Mouse (Mus musculus) C2C12 (cell line): ENCODE measurements around the gene Vps33a.

Experiments
- CEBPB ChIP-seq: IDR thresholded peaks from one replicate; pipeline ENCODE4 v1.6.1; 2011; ENCODE audit warnings: low read depth, mild to moderate bottlenecking, control low read depth, moderate library complexity
- CTCF ChIP-seq: IDR thresholded peaks from one replicate; pipeline ENCODE4 v1.5.1; 2011; ENCODE audit not compliant: control insufficient read depth, insufficient read depth, insufficient read length
- FOSL1 ChIP-seq: IDR thresholded peaks from one replicate; pipeline ENCODE4 v1.8.0; 2011; ENCODE audit warnings: mild to moderate bottlenecking, low read length; ENCODE audit not compliant: poor library complexity, insufficient read depth, severe bottlenecking
- MYOD1 ChIP-seq: IDR thresholded peaks from one replicate; pipeline ENCODE4 v1.6.1; 2011; ENCODE audit warnings: low read depth; ENCODE audit not compliant: control insufficient read depth, insufficient read length
- USF1 ChIP-seq: IDR thresholded peaks from one replicate; pipeline ENCODE4 v1.6.1; 2011; ENCODE audit warnings: low read depth, mild to moderate bottlenecking, control low read depth, moderate library complexity

GRCm38 (mm10) chr5:123609843-123610242 lies 37.0 kb upstream of the Vps33a start:
- TF ChIP-seq USF1 (no peak), CTCF (peak; percentile 65), MYOD1 (no peak), FOSL1 (no peak), CEBPB (no peak)
